Mouse (Mus musculus): Measurements from ENCODE around the gene Fam129a. TPM values are rescaled to one million over a fixed set of nuclear protein-coding genes. Genes with fewer than 3 reads are reported as not detected.

Gene Fam129a
- polyA plus RNA-seq, 1 experiment from 2014 or later = 13.1 TPM

GRCm38 (mm10) chr1:151754881-151755659, 184.1 kb downstream of the Fam129a start, which contains the start of gene Edem3:
Gene Edem3, plus strand, starts transcription at chr1:151755371.
- no peaks in the 10 kb centered on the region for H3K9me3 ChIP-seq (ENCODE audit: low read length)
- 0% methylated on average over 43 of the region's 64 CpGs for WGBS

GRCm38 (mm10) chr1:151755660-151756424, 184.9 kb downstream of the Fam129a start:
- H3K4me2 ChIP-seq (replicated peaks; ENCODE audit: low read depth, low read length) = peak overlapping the region; percentile 87
- H3K9ac ChIP-seq (replicated peaks; ENCODE audit: low read depth) = peak overlapping the region; percentile 79
- no peaks in the 10 kb centered on the region for H3K9me3 ChIP-seq (ENCODE audit: low read length)
- DNase-seq (ENCODE audit: low spot score) = peak; percentile 33
- peak overlapping the region; percentile 92 for H3K4me3 ChIP-seq (ENCODE audit: low read depth, low read length)
- 3% methylated on average over 36 of the region's 36 CpGs for WGBS
- H3K27ac ChIP-seq (ENCODE audit: low read length) = peak overlapping the region; percentile 74
- ATAC-seq = no peak
- peaks cover 2% of the 10 kb centered on the region for H3K4me1 ChIP-seq (ENCODE audit: insufficient read depth, low read depth, low read length)
- H3K27me3 ChIP-seq (replicated peaks; ENCODE audit: insufficient read depth, low read length) = no peaks in the 10 kb centered on the region
- H3K36me3 ChIP-seq (ENCODE audit: insufficient read depth, low read length) = no peaks in the 10 kb centered on the region
- no peak for TF ChIP-seq EP300 (IDR thresholded peaks at IDR 0.05)
- peak; percentile 19; the same call in 1 of the 2 replicates for TF ChIP-seq CTCF (IDR thresholded peaks at IDR 0.05)

More at GRCm38 (mm10) chr1:151754881-151755659, 184.1 kb downstream of the Fam129a start, which contains the start of gene Edem3:
- no peaks in the 10 kb centered on the region for H3K27me3 ChIP-seq (replicated peaks; ENCODE audit: insufficient read depth, low read length)
- no peak for TF ChIP-seq CTCF (IDR thresholded peaks at IDR 0.05)
- no peak for TF ChIP-seq EP300 (IDR thresholded peaks at IDR 0.05)
- H3K27ac ChIP-seq (ENCODE audit: low read length) = peak within 1 kb of the TSS; percentile 74
- peak within 1 kb of the TSS; percentile 92 for H3K4me3 ChIP-seq (ENCODE audit: low read depth, low read length)
- peaks cover 2% of the 10 kb centered on the region for H3K4me1 ChIP-seq (ENCODE audit: insufficient read depth, low read depth, low read length)
- peak; percentile 99 for ATAC-seq
- peak within 1 kb of the TSS; percentile 87 for H3K4me2 ChIP-seq (replicated peaks; ENCODE audit: low read depth, low read length)
- no peaks in the 10 kb centered on the region for H3K36me3 ChIP-seq (ENCODE audit: insufficient read depth, low read length)
- peak; percentile 100 for DNase-seq (ENCODE audit: low spot score)
- peak within 1 kb of the TSS; percentile 79 for H3K9ac ChIP-seq (replicated peaks; ENCODE audit: low read depth)

- DNase-seq (ENCODE audit: low spot score) (no peak), ATAC-seq (no peak)
- peak overlapping the region; percentile 87 for H3K4me2 ChIP-seq (replicated peaks; ENCODE audit: low read depth, low read length)
- TF ChIP-seq CTCF (IDR thresholded peaks at IDR 0.05) (no peak), EP300 (IDR thresholded peaks at IDR 0.05) (no peak)
- no peaks in the 10 kb centered on the region for H3K27me3 ChIP-seq (replicated peaks; ENCODE audit: insufficient read depth, low read length)
- H3K9ac ChIP-seq (replicated peaks; ENCODE audit: low read depth) = peak overlapping the region; percentile 79; the same call in 1 of the 2 replicates
- H3K9me3 ChIP-seq (ENCODE audit: low read length) = no peaks in the 10 kb centered on the region
- H3K27ac ChIP-seq (ENCODE audit: low read length) = no peak overlapping the region
- peak overlapping the region; percentile 92 for H3K4me3 ChIP-seq (ENCODE audit: low read depth, low read length)
- H3K4me1 ChIP-seq (ENCODE audit: insufficient read depth, low read depth, low read length) = peaks cover 2% of the 10 kb centered on the region
- 12% methylated on average over 1 of the region's 1 CpGs for WGBS
- H3K36me3 ChIP-seq (ENCODE audit: insufficient read depth, low read length) = no peaks in the 10 kb centered on the region
Measured at GRCm38 (mm10) chr1:151756425-151756728, 185.4 kb downstream of the Fam129a start.

- 69% methylated on average over 6 of the region's 6 CpGs for WGBS
- DNase-seq (ENCODE audit: low spot score) = no peak
- TF ChIP-seq CTCF (IDR thresholded peaks at IDR 0.05) (no peak), EP300 (IDR thresholded peaks at IDR 0.05) (no peak)
Measured at GRCm38 (mm10) chr1:151758301-151758700, 187.3 kb downstream of the Fam129a start.

GRCm38 (mm10) chr1:151758991-151759390, 188.0 kb downstream of the Fam129a start:
- no peak overlapping the region for H3K9ac ChIP-seq (replicated peaks; ENCODE audit: low read depth)

More at GRCm38 (mm10) chr1:151758301-151758700, 187.3 kb downstream of the Fam129a start:
- ATAC-seq = no peak
- Histone ChIP-seq H3K4me1 (ENCODE audit: insufficient read depth, low read depth, low read length) (peaks cover 2% of the 10 kb centered on the region; the same call in 1 of the 2 replicates), H3K36me3 (ENCODE audit: insufficient read depth, low read length) (0 out of 2 replicates have a peak, but pooled peaks cover 6% of the 10 kb centered on the region), H3K27ac (ENCODE audit: low read length) (no peak overlapping the region), H3K4me2 (replicated peaks; ENCODE audit: low read depth, low read length) (no peak overlapping the region), H3K27me3 (replicated peaks; ENCODE audit: insufficient read depth, low read length) (no peaks in the 10 kb centered on the region), H3K9ac (replicated peaks; ENCODE audit: low read depth) (no peak overlapping the region), H3K4me3 (ENCODE audit: low read depth, low read length) (no peak overlapping the region), H3K9me3 (ENCODE audit: low read length) (no peaks in the 10 kb centered on the region)

GRCm38 (mm10) chr1:151764236-151764635, 193.2 kb downstream of the Fam129a start:
- Histone ChIP-seq H3K4me3 (ENCODE audit: low read depth, low read length) (no peak overlapping the region), H3K4me1 (ENCODE audit: insufficient read depth, low read depth, low read length) (no peaks in the 10 kb centered on the region), H3K4me2 (replicated peaks; ENCODE audit: low read depth, low read length) (no peak overlapping the region), H3K27me3 (replicated peaks; ENCODE audit: insufficient read depth, low read length) (no peaks in the 10 kb centered on the region), H3K9me3 (ENCODE audit: low read length) (no peaks in the 10 kb centered on the region), H3K36me3 (ENCODE audit: insufficient read depth, low read length) (0 out of 2 replicates have a peak, but pooled peaks cover 6% of the 10 kb centered on the region), H3K9ac (replicated peaks; ENCODE audit: low read depth) (no peak overlapping the region), H3K27ac (ENCODE audit: low read length) (no peak overlapping the region)
- no peak for ATAC-seq
- 44% methylated on average over 3 of the region's 3 CpGs for WGBS
- TF ChIP-seq EP300 (IDR thresholded peaks at IDR 0.05) (no peak), CTCF (IDR thresholded peaks at IDR 0.05) (no peak)
- no peak for DNase-seq (ENCODE audit: low spot score)

More at GRCm38 (mm10) chr1:151758991-151759390, 188.0 kb downstream of the Fam129a start:
- Histone ChIP-seq H3K4me1 (ENCODE audit: insufficient read depth, low read depth, low read length) (peaks cover 2% of the 10 kb centered on the region; the same call in 1 of the 2 replicates), H3K4me2 (replicated peaks; ENCODE audit: low read depth, low read length) (no peak overlapping the region; the same call in 1 of the 2 replicates), H3K36me3 (ENCODE audit: insufficient read depth, low read length) (0 out of 2 replicates have a peak, but pooled peaks cover 6% of the 10 kb centered on the region), H3K27me3 (replicated peaks; ENCODE audit: insufficient read depth, low read length) (no peaks in the 10 kb centered on the region), H3K4me3 (ENCODE audit: low read depth, low read length) (no peak overlapping the region), H3K27ac (ENCODE audit: low read length) (peak overlapping the region; percentile 7; the same call in 1 of the 2 replicates), H3K9me3 (ENCODE audit: low read length) (no peaks in the 10 kb centered on the region)
- ATAC-seq (no peak), DNase-seq (ENCODE audit: low spot score) (peak; percentile 63)
- peak; percentile 53; the same call in 1 of the 2 replicates for TF ChIP-seq EP300 (IDR thresholded peaks at IDR 0.05)
- no peak for TF ChIP-seq CTCF (IDR thresholded peaks at IDR 0.05)
- 43% methylated on average over 2 of the region's 2 CpGs for WGBS

Data from lung, postnatal 0 days (tissue).